8 mouse cellular contexts compared by ENCODE assay signal in the genomic region with DNA sequence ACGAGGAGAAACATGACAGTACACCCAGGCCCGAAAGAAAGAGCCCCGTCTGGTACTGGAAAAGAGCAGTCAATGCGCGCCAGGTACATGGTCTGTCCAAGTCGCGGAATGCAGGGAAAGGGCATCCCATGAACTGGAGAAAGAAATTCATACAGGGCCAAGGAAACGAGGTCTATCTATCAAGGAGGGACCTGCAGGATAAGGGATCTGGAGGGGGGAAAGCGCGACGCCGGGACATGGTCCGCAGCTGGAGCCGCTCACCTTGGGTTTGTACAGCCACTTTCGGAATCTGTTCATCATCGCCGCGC. TPM values are rescaled to one million over a fixed set of nuclear protein-coding genes. Genes with fewer than 3 reads are reported as not detected.
DNase-seq lines count a peak whose midpoint lies in the region; ATAC-seq and TF ChIP-seq lines count a peak whose summit lies in the region.

No protein-coding gene starts in this region.

- no peak for DNase-seq in heart, postnatal 10 days
- no peak for DNase-seq in midbrain, embryonic 10.5 days (ENCODE audit: low spot score)
- no peak for DNase-seq in B cell, adult 2 months
- no peak for DNase-seq in gastrocnemius, adult 8-10 months (ENCODE audit: low spot score in 2 of 2)
- no peak for DNase-seq in gastrocnemius, postnatal 14 days

- peaks cover 8 to 9% of the 10 kb centered on the region in 2 experiments for H3K4me1 ChIP-seq in heart, embryonic 14.5 days (ENCODE audit: control insufficient read depth in 2 of 2, insufficient read depth in 2 of 2, low read length in 2 of 2)
- H3K4me1 ChIP-seq in bone marrow, adult 2 months (ENCODE audit: control insufficient read depth, insufficient read depth, low read length): no peaks in the 10 kb centered on the region; the same call in 1 of the 2 replicates
- peaks cover 13% of the 10 kb centered on the region for H3K4me1 ChIP-seq in forebrain, embryonic 16.5 days (replicated peaks; ENCODE audit: control insufficient read depth, insufficient read depth, low read length)
- peaks cover 36% of the 10 kb centered on the region for H3K4me1 ChIP-seq in midbrain, embryonic 10.5 days

- no peaks in the 10 kb centered on the region for H3K9me3 ChIP-seq in heart, embryonic 14.5 days (ENCODE audit: control insufficient read depth, low read length)
- H3K9me3 ChIP-seq in forebrain, embryonic 16.5 days (ENCODE audit: control insufficient read depth, low read length): no peaks in the 10 kb centered on the region
- no peaks in the 10 kb centered on the region for H3K9me3 ChIP-seq in midbrain, embryonic 10.5 days (replicated peaks)

- TF ChIP-seq POLR2A in bone marrow, adult 2 months (IDR thresholded peaks at IDR 0.05; ENCODE audit: borderline replicate concordance, control insufficient read depth, low read depth, low read length): no peak

- H3K4me2 ChIP-seq in heart, embryonic 14.5 days (ENCODE audit: low read length): peak overlapping the region; percentile 98
- peak overlapping the region; percentile 71 for H3K4me2 ChIP-seq in forebrain, embryonic 16.5 days (ENCODE audit: low read length)

- TF ChIP-seq CTCF in bone marrow, adult 2 months (IDR thresholded peaks at IDR 0.05; ENCODE audit: control insufficient read depth, insufficient read depth, low read length): no peak

- ATAC-seq in heart, embryonic 14.5 days (ENCODE audit: insufficient number of reproducible peaks, insufficient read depth, low FRiP score, low read depth): no peak
- ATAC-seq in forebrain, embryonic 16.5 days: 0 out of 2 replicates have a peak, but pooled peaks have one; percentile 5

- peak overlapping the region; percentile 54 to 63 for H3K4me3 ChIP-seq in heart, embryonic 14.5 days (ENCODE audit: control insufficient read depth in 1 of 2, insufficient read depth in 1 of 2, low read depth in 1 of 2, low read length in 2 of 2)
- peak overlapping the region; percentile 43 for H3K4me3 ChIP-seq in bone marrow, adult 2 months (replicated peaks; ENCODE audit: control insufficient read depth, low read depth, low read length)
- H3K4me3 ChIP-seq in forebrain, embryonic 16.5 days (replicated peaks; ENCODE audit: low read length): peak overlapping the region; percentile 81
- H3K4me3 ChIP-seq in midbrain, embryonic 10.5 days: peak overlapping the region; percentile 78

- no peaks in the 10 kb centered on the region for H3K36me3 ChIP-seq in heart, embryonic 14.5 days (ENCODE audit: control insufficient read depth, insufficient read depth, low read length)
- no peaks in the 10 kb centered on the region for H3K36me3 ChIP-seq in forebrain, embryonic 16.5 days (ENCODE audit: control insufficient read depth, insufficient read depth)
- no peaks in the 10 kb centered on the region for H3K36me3 ChIP-seq in midbrain, embryonic 10.5 days

- peaks cover 59% of the 10 kb centered on the region for H3K27me3 ChIP-seq in heart, embryonic 14.5 days (ENCODE audit: control insufficient read depth, insufficient read depth, low read length)
- peaks cover 15% of the 10 kb centered on the region for H3K27me3 ChIP-seq in forebrain, embryonic 16.5 days (replicated peaks; ENCODE audit: control insufficient read depth, insufficient read depth, low read length)
- peaks cover 79% of the 10 kb centered on the region for H3K27me3 ChIP-seq in midbrain, embryonic 10.5 days (ENCODE audit: low read depth, poor library complexity, severe bottlenecking)

- H3K9ac ChIP-seq in heart, embryonic 14.5 days (ENCODE audit: low read length): peak overlapping the region; percentile 57
- H3K9ac ChIP-seq in forebrain, embryonic 16.5 days (replicated peaks; ENCODE audit: low read depth, low read length): peak overlapping the region; percentile 73

- H3K27ac ChIP-seq in heart, embryonic 14.5 days (replicated peaks in 1 of 2; ENCODE audit: control insufficient read depth in 1 of 2, insufficient read depth in 1 of 2, low read depth in 2 of 2, low read length in 2 of 2): no peak overlapping the region
- H3K27ac ChIP-seq in bone marrow, adult 2 months (ENCODE audit: control insufficient read depth, insufficient read depth, low read depth, low read length, poor library complexity): no peak overlapping the region
- no peak overlapping the region for H3K27ac ChIP-seq in forebrain, embryonic 16.5 days (ENCODE audit: low read length)
- H3K27ac ChIP-seq in midbrain, embryonic 10.5 days (replicated peaks): peak overlapping the region; percentile 61

- intact Hi-C loops in heart, postnatal 10 days (cut with DNase I): no loop called here
- intact Hi-C loops in gastrocnemius, postnatal 14 days (cut with DNase I; ENCODE audit: low total_unique reads): no loop called here

- WGBS in heart, embryonic 14.5 days: under 1% methylated on average over 18 of the region's 18 CpGs
- 4% methylated on average over 18 of the region's 18 CpGs for WGBS in bone marrow, adult 2 months
- 0% methylated on average over 18 of the region's 18 CpGs for WGBS in forebrain, embryonic 16.5 days
- WGBS in midbrain, embryonic 10.5 days: 1% methylated on average over 18 of the region's 18 CpGs

RNA-seq across cellular contexts. Expression of a gene that starts 0.5 kb away (rescaled TPM):
- 0.32 and 0.42 TPM in 2 replicates for polyA plus RNA-seq in heart, embryonic 14.5 days (2014; fragmentation: Nextera tagmentation; extraction: Ambion mirVana)
- total RNA-seq in heart, postnatal 10 days (2021): 1 to 10 TPM; 1.3 to 1.4 TPM
- polyA plus RNA-seq in bone marrow, adult 2 months (2011; ENCODE audit: insufficient read depth, insufficient read length, low replicate concordance, missing spikeins): 1.0 and 3.0 TPM in 2 replicates
- polyA plus RNA-seq in forebrain, embryonic 16.5 days (2015; fragmentation: Nextera tagmentation; extraction: Ambion mirVana): 4.4 and 5.2 TPM in 2 replicates
- polyA plus RNA-seq in midbrain, embryonic 10.5 days (2016; fragmentation: Nextera tagmentation; extraction: Ambion mirVana): 1.1 and 2.3 TPM in 2 replicates
- 1 to 10 TPM in 1 of 4 experiments, under 1 TPM in 3; 0.35 to 1.3 (median 0.68) TPM for total RNA-seq in gastrocnemius, adult 8-10 months (2022)
- total RNA-seq in gastrocnemius, postnatal 14 days (2021): 1 to 10 TPM in 1 of 2 experiments, under 1 TPM in 1; 0.66 to 1.2 TPM

RNA-seq across cellular contexts. Expression of a gene that starts 0.6 kb away (rescaled TPM):
- 0.09 TPM in 1 of 2 replicates, not detected in the other for polyA plus RNA-seq in heart, embryonic 14.5 days (2014; fragmentation: Nextera tagmentation; extraction: Ambion mirVana)
- not detected for total RNA-seq in heart, postnatal 10 days (2021)
- not detected in 2 replicates for polyA plus RNA-seq in bone marrow, adult 2 months (2011; ENCODE audit: insufficient read depth, insufficient read length, low replicate concordance, missing spikeins)
- 0.26 TPM in 1 of 2 replicates, not detected in the other for polyA plus RNA-seq in forebrain, embryonic 16.5 days (2015; fragmentation: Nextera tagmentation; extraction: Ambion mirVana)
- polyA plus RNA-seq in midbrain, embryonic 10.5 days (2016; fragmentation: Nextera tagmentation; extraction: Ambion mirVana): not detected in 2 replicates
- total RNA-seq in gastrocnemius, adult 8-10 months (2022): not detected
- under 1 TPM in 1 of 2 experiments, not detected in 1; 0.16 TPM for total RNA-seq in gastrocnemius, postnatal 14 days (2021)

RNA-seq across cellular contexts. Expression of a gene that starts 48.3 kb away (rescaled TPM):
- polyA plus RNA-seq in heart, embryonic 14.5 days (2014; fragmentation: Nextera tagmentation; extraction: Ambion mirVana): 116 and 120 TPM in 2 replicates
- 10 to 100 TPM; 57.1 to 62.6 TPM for total RNA-seq in heart, postnatal 10 days (2021)
- 29.9 and 55.2 TPM in 2 replicates for polyA plus RNA-seq in bone marrow, adult 2 months (2011; ENCODE audit: insufficient read depth, insufficient read length, low replicate concordance, missing spikeins)
- 150 and 153 TPM in 2 replicates for polyA plus RNA-seq in forebrain, embryonic 16.5 days (2015; fragmentation: Nextera tagmentation; extraction: Ambion mirVana)
- 196 and 197 TPM in 2 replicates for polyA plus RNA-seq in midbrain, embryonic 10.5 days (2016; fragmentation: Nextera tagmentation; extraction: Ambion mirVana)
- total RNA-seq in gastrocnemius, adult 8-10 months (2022): 10 to 100 TPM; 14.0 to 17.5 (median 15.9) TPM
- total RNA-seq in gastrocnemius, postnatal 14 days (2021): 10 to 100 TPM; 22.4 to 27.4 TPM
